Mouse (Mus musculus) telencephalon, adult 2 months (tissue): ENCODE measurements around the gene Olfr713.
A peak's percentile ranks its signal among the peaks of the same experiment; 100 is the strongest.

Experiments used
- DNase-seq: peaks from one replicate; pipeline ENCODE4 v3.0.0-alpha.2; 2011; ENCODE audit warnings: low read depth, low spot score

Olfr713 gene

GRCm38 (mm10) chr7:107030874-107031273 is at the start of gene Olfr713:
Gene Olfr713, plus strand, starts transcription at chr7:107031174.
- no peak for DNase-seq

GRCm38 (mm10) chr7:106985236-106985635 is 45.7 kb upstream of the Olfr713 start:
- no peak for DNase-seq

- DNase-seq, result no peak
Measured at GRCm38 (mm10) chr7:107000798-107001197, 30.2 kb upstream of the Olfr713 start.

GRCm38 (mm10) chr7:107004169-107004568 is 26.8 kb upstream of the Olfr713 start:
- DNase-seq, result no peak

- no peak for DNase-seq
Measured at GRCm38 (mm10) chr7:107005972-107006371, 25.0 kb upstream of the Olfr713 start, which contains the start of gene Olfr2. Gene Olfr2, minus strand, starts transcription at chr7:107006072.

- DNase-seq, result no peak
Measured at GRCm38 (mm10) chr7:107039934-107040563, 9.1 kb downstream of the Olfr713 start.

- no peak for DNase-seq
Measured at GRCm38 (mm10) chr7:107043136-107043535, 12.2 kb downstream of the Olfr713 start.

GRCm38 (mm10) chr7:107044407-107044806 is 13.4 kb downstream of the Olfr713 start:
- no peak for DNase-seq

GRCm38 (mm10) chr7:107045833-107046232 is 14.9 kb downstream of the Olfr713 start:
- DNase-seq, result peak; percentile 3

GRCm38 (mm10) chr7:107047578-107047977 is 16.6 kb downstream of the Olfr713 start:
- no peak for DNase-seq

- no peak for DNase-seq
Measured at GRCm38 (mm10) chr7:107070681-107071080, 39.7 kb downstream of the Olfr713 start, which contains the start of gene Olfr714. Gene Olfr714, plus strand, starts transcription at chr7:107070981.
